Mouse (Mus musculus) telencephalon, adult 2 months (tissue): ENCODE results near the gene Gm35549.

Source experiments
- DNase-seq: peaks from one replicate; pipeline ENCODE4 v3.0.0-alpha.2; 2011; ENCODE audit warnings: low read depth, low spot score

Gene Gm35549

DNA sequence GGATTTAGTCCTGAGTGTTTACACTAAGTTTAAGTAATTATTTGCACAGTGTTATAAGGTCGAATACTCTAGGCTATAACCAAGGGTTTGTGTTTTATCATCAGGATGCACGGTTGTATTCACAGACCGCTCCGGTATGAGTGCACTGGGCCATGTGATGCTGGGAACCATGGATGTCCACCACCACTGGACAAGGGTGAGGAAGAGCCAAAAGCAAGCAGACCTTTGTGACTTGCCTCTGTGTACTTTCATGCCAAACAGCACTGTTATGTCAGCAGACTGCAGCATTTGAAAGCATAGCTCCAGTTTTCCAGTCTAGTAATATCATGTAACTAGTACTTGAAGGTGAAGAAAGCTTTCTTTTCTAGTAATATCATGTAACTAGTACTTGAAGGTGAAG is 17.1 kb downstream of the Gm35549 start:
- no peak for DNase-seq

- DNase-seq, result no peak
Measured at GRCm38 (mm10) chr9:122823374-122824017, 20.3 kb downstream of the Gm35549 start.

GRCm38 (mm10) chr9:122815239-122815851 is 28.5 kb downstream of the Gm35549 start:
- no peak for DNase-seq

DNA sequence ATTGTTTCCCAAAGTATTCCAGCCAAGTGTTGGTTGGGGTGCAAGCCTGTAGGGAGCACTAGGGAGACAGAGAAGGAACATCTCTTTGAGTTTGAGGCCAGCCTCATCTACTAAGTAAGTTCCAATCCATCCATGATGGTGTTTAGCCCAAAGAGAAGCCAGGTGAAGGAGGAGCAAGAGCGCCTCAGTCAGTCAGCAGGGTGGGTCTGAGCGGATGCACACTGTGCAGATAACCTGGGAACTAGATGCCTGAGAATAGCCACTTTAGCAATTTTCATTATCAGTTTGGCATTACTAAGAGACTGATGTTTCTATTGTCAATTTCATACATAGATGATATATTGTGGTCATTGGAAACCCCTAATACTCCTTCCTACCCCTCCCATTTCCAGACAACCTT is 29.1 kb downstream of the Gm35549 start:
- DNase-seq, result no peak

DNA sequence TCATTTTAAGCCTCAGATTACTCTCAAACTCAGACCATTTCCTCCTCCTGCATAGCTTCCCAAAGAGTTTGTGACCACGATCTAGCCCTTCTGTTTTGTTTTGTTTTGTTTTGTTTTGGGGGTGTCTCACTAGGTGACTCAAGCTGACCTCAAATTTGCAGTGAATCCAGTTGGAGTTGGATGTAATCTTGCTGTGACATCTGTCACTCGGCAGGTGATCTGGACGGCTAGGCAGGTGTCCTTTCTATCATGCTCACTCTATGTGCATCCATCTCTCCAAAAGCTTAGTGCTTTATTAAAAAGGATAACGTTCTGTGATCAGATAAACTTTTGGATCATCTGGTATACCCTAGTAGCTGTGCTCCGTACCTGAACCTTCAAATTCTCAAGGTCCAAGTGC is 31.4 kb downstream of the Gm35549 start:
- no peak for DNase-seq

- no peak for DNase-seq
Measured at GRCm38 (mm10) chr9:122810212-122810611, 33.6 kb downstream of the Gm35549 start.

- DNase-seq, result no peak
Measured at GRCm38 (mm10) chr9:122807186-122807585, 36.6 kb downstream of the Gm35549 start.

DNA sequence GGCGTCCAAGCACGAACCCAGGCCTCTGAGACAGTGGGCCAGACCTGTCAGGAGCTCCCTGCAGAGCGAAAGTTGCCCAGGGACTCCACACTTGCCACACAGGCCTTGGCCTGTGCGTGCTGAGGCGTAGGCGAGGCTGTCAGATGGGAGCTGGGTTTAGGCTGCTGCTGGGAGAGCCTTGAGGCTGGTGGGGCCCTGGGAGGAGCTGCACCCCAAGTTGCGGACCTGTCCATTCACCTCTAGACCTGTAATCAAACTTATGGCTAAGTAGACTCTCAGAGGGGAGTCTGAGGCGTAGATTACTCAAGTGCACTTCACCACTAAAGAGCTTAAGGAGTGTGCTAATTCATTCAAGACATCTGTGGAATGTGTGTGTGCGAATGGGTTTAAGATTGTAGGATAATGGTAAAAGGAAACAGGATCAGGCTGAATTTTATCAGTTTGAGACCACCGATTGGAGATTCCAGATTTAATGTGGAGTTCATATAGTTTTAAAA is 37.9 kb downstream of the Gm35549 start:
- DNase-seq, result no peak

DNA sequence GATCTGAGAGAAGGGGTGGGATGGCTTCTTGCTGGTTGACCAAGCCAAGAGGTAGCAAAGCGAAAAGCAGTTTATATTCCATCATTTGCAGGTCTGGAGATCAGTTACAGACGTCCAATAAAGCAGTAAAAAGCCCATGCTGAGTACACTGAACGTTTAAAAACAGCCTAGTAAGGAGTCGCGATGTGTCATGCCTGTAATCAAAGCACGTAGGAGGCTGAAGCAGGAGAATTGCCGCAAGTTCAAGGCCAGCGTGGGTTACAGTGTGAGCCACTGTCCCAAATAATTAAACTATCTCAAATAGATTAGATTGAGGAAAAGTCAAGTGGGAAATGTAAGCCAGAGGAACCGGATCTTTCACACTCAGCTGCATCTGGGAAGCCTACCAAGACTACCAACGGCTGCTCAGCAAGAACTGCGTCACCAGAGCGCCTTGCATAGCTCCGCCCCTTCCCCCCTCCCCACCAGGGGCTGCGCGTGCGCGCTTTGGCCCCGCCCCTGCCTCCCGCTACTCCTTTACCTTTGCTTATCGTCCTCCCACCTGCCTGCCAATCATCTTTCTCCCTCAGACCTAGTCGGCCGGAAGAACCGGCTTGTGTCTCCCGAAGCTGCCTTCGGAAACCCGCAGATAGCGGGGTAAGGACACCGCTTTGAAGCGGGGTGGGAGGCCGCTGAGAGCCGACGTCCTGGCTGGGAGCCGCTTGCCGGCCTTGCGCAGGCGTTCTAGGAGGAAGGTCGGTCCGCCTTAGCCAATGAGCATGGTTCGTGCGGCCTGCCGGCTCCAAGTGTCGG is 38.6 kb downstream of the Gm35549 start, which contains the start of gene Tcaim:
Gene Tcaim (plus strand): TSS at position 487 of the 792 bp plus-strand sequence.
- DNase-seq, result peak; percentile 93

GRCm38 (mm10) chr9:122786534-122786933 is 57.3 kb downstream of the Gm35549 start:
- no peak for DNase-seq

DNA sequence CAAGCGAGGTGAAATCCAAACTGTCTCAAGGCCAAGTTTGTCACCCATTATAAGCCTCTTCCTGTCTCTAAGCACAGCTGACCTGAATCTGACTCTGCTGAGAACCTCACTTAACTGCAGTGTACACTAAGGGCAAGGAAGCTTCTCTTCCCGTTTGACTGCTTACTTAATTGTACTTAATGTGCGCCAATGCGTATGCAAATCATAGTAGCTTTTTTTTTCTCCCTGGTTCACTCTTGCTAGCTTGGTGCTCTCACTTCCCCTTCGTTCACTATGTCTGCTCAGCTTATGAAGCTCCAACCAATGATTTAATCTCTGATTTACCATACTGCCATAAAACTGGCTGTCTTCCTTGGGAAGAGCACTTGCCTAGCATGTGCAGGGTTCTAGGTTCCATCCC is 58.6 kb downstream of the Gm35549 start:
- no peak for DNase-seq
